Comparison of ENCODE assay signal across 8 mouse cellular contexts in the genomic region with DNA sequence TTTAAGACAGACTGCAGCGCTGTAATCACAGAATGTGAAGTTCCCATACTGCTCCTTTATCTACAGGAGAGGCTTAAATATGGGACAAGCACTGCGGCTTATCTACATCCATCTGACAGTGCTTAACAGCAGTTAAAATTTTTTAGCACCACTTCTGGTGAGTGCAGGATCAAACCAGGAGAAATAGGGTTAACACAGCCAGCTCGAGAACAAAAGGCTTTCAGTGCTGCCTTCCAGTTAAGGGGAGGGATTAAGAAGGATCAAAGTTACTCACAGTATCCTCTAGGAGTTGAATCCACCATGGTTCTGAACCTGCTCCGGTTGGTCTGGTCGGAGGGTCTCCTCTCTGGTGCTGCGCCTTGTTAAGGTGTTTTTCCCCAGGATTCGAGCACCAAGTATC. TPM values are rescaled to one million over a fixed set of nuclear protein-coding genes. Genes with fewer than 3 reads are reported as not detected.
DNase-seq lines count a peak whose midpoint lies in the region; ATAC-seq and TF ChIP-seq lines count a peak whose summit lies in the region.
"Not testable (repeated sequence)": the region's sequence is repeated elsewhere in the genome, so short reads cannot be mapped to it uniquely, and the experiment has no call there.

No protein-coding gene starts in this region.

- H3K4me1 ChIP-seq in forebrain, embryonic 12.5 days; heart, embryonic 12.5 days (replicated peaks); hindbrain, embryonic 16.5 days (ENCODE audit: control insufficient read depth, insufficient read depth, low read depth, low read length); liver, postnatal 0 days (ENCODE audit: insufficient read depth); midbrain, embryonic 16.5 days (ENCODE audit: control insufficient read depth, insufficient read depth, low read length); stomach, embryonic 15.5 days: not testable (repeated sequence)

- H3K27ac ChIP-seq in forebrain, embryonic 12.5 days: peak overlapping the region; percentile 96
- not testable (repeated sequence) for H3K27ac ChIP-seq in heart, embryonic 12.5 days (ENCODE audit: poor library complexity, severe bottlenecking); left cerebral cortex, adult 2 months; liver, postnatal 0 days (ENCODE audit: low read depth); stomach, embryonic 15.5 days
- H3K27ac ChIP-seq in hindbrain, embryonic 16.5 days (ENCODE audit: low read depth, low read length): peak overlapping the region; percentile 92
- peak overlapping the region; percentile 93 for H3K27ac ChIP-seq in midbrain, embryonic 16.5 days (ENCODE audit: low read length)

- peak; percentile 38 for DNase-seq in embryo, embryonic 10 days (ENCODE audit: low spot score)
- DNase-seq in left cerebral cortex, adult 2 months (ENCODE audit: extremely low spot score in 1 of 2, low spot score in 2 of 2); liver, postnatal 0 days: not testable (repeated sequence)

- peak overlapping the region; percentile 56 for H3K4me3 ChIP-seq in forebrain, embryonic 12.5 days (replicated peaks)
- peak overlapping the region; percentile 63 for H3K4me3 ChIP-seq in heart, embryonic 12.5 days
- H3K4me3 ChIP-seq in hindbrain, embryonic 16.5 days (ENCODE audit: low read length): peak overlapping the region; percentile 59
- peak overlapping the region; percentile 58 for H3K4me3 ChIP-seq in left cerebral cortex, adult 2 months
- H3K4me3 ChIP-seq in liver, postnatal 0 days (ENCODE audit: low read depth, low read length): peak overlapping the region; percentile 70; the same call in 1 of the 2 replicates
- peak overlapping the region; percentile 59 for H3K4me3 ChIP-seq in midbrain, embryonic 16.5 days (ENCODE audit: low read depth, low read length)
- peak overlapping the region; percentile 54 for H3K4me3 ChIP-seq in stomach, embryonic 15.5 days (replicated peaks)

- not testable (repeated sequence) for ATAC-seq in forebrain, embryonic 12.5 days (ENCODE audit: low FRiP score); heart, embryonic 12.5 days (ENCODE audit: insufficient number of reproducible peaks, low FRiP score); hindbrain, embryonic 16.5 days; liver, postnatal 0 days; midbrain, embryonic 16.5 days; stomach, embryonic 15.5 days (ENCODE audit: insufficient read depth, low FRiP score, low read depth)

- intact Hi-C loops in left cerebral cortex, adult 2 months (cut with DNase I): not testable (repeated sequence)

- H3K36me3 ChIP-seq in forebrain, embryonic 12.5 days (replicated peaks); heart, embryonic 12.5 days; hindbrain, embryonic 16.5 days (ENCODE audit: control insufficient read depth, insufficient read depth, low read length); liver, postnatal 0 days (replicated peaks; ENCODE audit: insufficient read depth, low read length); midbrain, embryonic 16.5 days (ENCODE audit: control insufficient read depth, insufficient read depth, low read length); stomach, embryonic 15.5 days: not testable (repeated sequence)

- H3K9me3 ChIP-seq in forebrain, embryonic 12.5 days; heart, embryonic 12.5 days (replicated peaks); hindbrain, embryonic 16.5 days (ENCODE audit: control insufficient read depth, low read length); liver, postnatal 0 days (ENCODE audit: low read length); midbrain, embryonic 16.5 days (replicated peaks; ENCODE audit: control insufficient read depth, low read length, poor library complexity, severe bottlenecking); stomach, embryonic 15.5 days: not testable (repeated sequence)

- H3K4me2 ChIP-seq in forebrain, embryonic 12.5 days: peak overlapping the region; percentile 47
- H3K4me2 ChIP-seq in heart, embryonic 12.5 days: peak overlapping the region; percentile 62
- H3K4me2 ChIP-seq in hindbrain, embryonic 16.5 days (ENCODE audit: low read length): peak overlapping the region; percentile 50
- H3K4me2 ChIP-seq in liver, postnatal 0 days (ENCODE audit: low read depth, low read length): peak overlapping the region; percentile 64; the same call in 1 of the 2 replicates
- peak overlapping the region; percentile 53 for H3K4me2 ChIP-seq in midbrain, embryonic 16.5 days (ENCODE audit: low read length)
- H3K4me2 ChIP-seq in stomach, embryonic 15.5 days: peak overlapping the region; percentile 46

- not testable (repeated sequence) for H3K27me3 ChIP-seq in forebrain, embryonic 12.5 days; heart, embryonic 12.5 days (replicated peaks); hindbrain, embryonic 16.5 days (replicated peaks; ENCODE audit: control insufficient read depth, insufficient read depth, low read length); liver, postnatal 0 days (ENCODE audit: insufficient read depth, low read length); midbrain, embryonic 16.5 days (ENCODE audit: control insufficient read depth, insufficient read depth, low read depth, low read length); stomach, embryonic 15.5 days (replicated peaks)

- 0 out of 2 replicates have a peak overlapping the region, but pooled peaks have one; percentile 65 for H3K9ac ChIP-seq in forebrain, embryonic 12.5 days
- H3K9ac ChIP-seq in heart, embryonic 12.5 days: 0 out of 2 replicates have a peak overlapping the region, but pooled peaks have one; percentile 34
- H3K9ac ChIP-seq in hindbrain, embryonic 16.5 days (ENCODE audit: low read depth, low read length); liver, postnatal 0 days (replicated peaks); midbrain, embryonic 16.5 days (ENCODE audit: low read depth, low read length); stomach, embryonic 15.5 days: not testable (repeated sequence)

- WGBS in forebrain, embryonic 12.5 days: 17% methylated on average over 7 of the region's 7 CpGs
- 10% methylated on average over 7 of the region's 7 CpGs for WGBS in heart, embryonic 12.5 days
- 11% methylated on average over 5 of the region's 7 CpGs for whole genome bisulfite sequencing in hindbrain, embryonic 16.5 days
- WGBS in liver, postnatal 0 days (ENCODE audit: insufficient replicate concordance): 24% methylated on average over 7 of the region's 7 CpGs
- 16% methylated on average over 7 of the region's 7 CpGs for WGBS in midbrain, embryonic 16.5 days
- WGBS in stomach, embryonic 15.5 days: 10% methylated on average over 7 of the region's 7 CpGs

- not testable (repeated sequence) for TF ChIP-seq CTCF in left cerebral cortex, adult 2 months (IDR thresholded peaks at IDR 0.05); liver, postnatal 0 days (IDR thresholded peaks at IDR 0.05; ENCODE audit: low read depth)

- TF ChIP-seq EP300 in liver, postnatal 0 days (IDR thresholded peaks at IDR 0.05; ENCODE audit: low read depth): not testable (repeated sequence)

RNA-seq across cellular contexts. Expression of a gene that starts 1.4 kb away (rescaled TPM):
- polyA plus RNA-seq in forebrain, embryonic 12.5 days (2016; fragmentation: Nextera tagmentation; extraction: Ambion mirVana): 30.6 and 31.7 TPM in 2 replicates
- polyA plus RNA-seq in heart, embryonic 12.5 days (2016; fragmentation: Nextera tagmentation; extraction: Ambion mirVana): 9.5 and 11.0 TPM in 2 replicates
- 28.7 and 29.3 TPM in 2 replicates for polyA plus RNA-seq in hindbrain, embryonic 16.5 days (2015; fragmentation: Nextera tagmentation; extraction: Ambion mirVana)
- total RNA-seq in left cerebral cortex, adult 2 months (2021): 1 to 10 TPM; 4.1 to 6.8 TPM
- 2.8 TPM in 2 replicates for polyA plus RNA-seq in liver, postnatal 0 days (2015; fragmentation: Nextera tagmentation; extraction: Ambion mirVana)
- polyA plus RNA-seq in midbrain, embryonic 16.5 days (2015; fragmentation: Nextera tagmentation; extraction: Ambion mirVana): 29.5 and 34.2 TPM in 2 replicates
- polyA plus RNA-seq in stomach, embryonic 15.5 days (2015; fragmentation: Nextera tagmentation; extraction: Ambion mirVana): 9.0 and 12.3 TPM in 2 replicates
